Mouse (Mus musculus) frontal cortex, postnatal 14 days (tissue): Measurements from ENCODE around the gene Gucy1a1.
A peak's percentile ranks its signal among the peaks of the same experiment; 100 is the strongest.

Experiments
- DNase-seq, 2 experiments: peaks; one replicate each; pipeline ENCODE4 v3.0.0; 2022; ENCODE audit warnings: low spot score in 2 of 2

Gucy1a1 gene

GRCm38 (mm10) chr3:82074201-82074851 lies 71.3 kb downstream of the Gucy1a1 start, which contains the start of gene Gucy1b1:
Gene Gucy1b1, minus strand, starts transcription at chr3:82074689.
- peak; percentile 83 to 84 for DNase-seq

GRCm38 (mm10) chr3:82073741-82074181 lies 71.8 kb downstream of the Gucy1a1 start:
- peak; percentile 60 to 69 for DNase-seq

GRCm38 (mm10) chr3:82067830-82068229 lies 77.8 kb downstream of the Gucy1a1 start:
- no peak for DNase-seq

GRCm38 (mm10) chr3:82061402-82062180 lies 84.0 kb downstream of the Gucy1a1 start:
- no peak for DNase-seq

- no peak for DNase-seq
Measured at GRCm38 (mm10) chr3:82057201-82057600, 88.4 kb downstream of the Gucy1a1 start.

- no peak for DNase-seq
Measured at GRCm38 (mm10) chr3:82054283-82054974, 91.2 kb downstream of the Gucy1a1 start.

- DNase-seq = no peak
Measured at GRCm38 (mm10) chr3:82052029-82052428, 93.6 kb downstream of the Gucy1a1 start.

- DNase-seq = no peak
Measured at GRCm38 (mm10) chr3:82051468-82051867, 94.1 kb downstream of the Gucy1a1 start.

- DNase-seq = no peak
Measured at GRCm38 (mm10) chr3:82048681-82049080, 96.9 kb downstream of the Gucy1a1 start.

GRCm38 (mm10) chr3:82048078-82048477 lies 97.5 kb downstream of the Gucy1a1 start:
- no peak for DNase-seq

- no peak for DNase-seq
Measured at GRCm38 (mm10) chr3:82047100-82047753, 98.4 kb downstream of the Gucy1a1 start.

GRCm38 (mm10) chr3:82046087-82046486 lies 99.5 kb downstream of the Gucy1a1 start:
- no peak for DNase-seq

- DNase-seq = no peak
Measured at GRCm38 (mm10) chr3:82044902-82045301, 100.7 kb downstream of the Gucy1a1 start.

- no peak for DNase-seq
Measured at GRCm38 (mm10) chr3:82043676-82044075, 101.9 kb downstream of the Gucy1a1 start.
